Mouse (Mus musculus): ENCODE measurements around the gene Gas2l1.

GRCm38 (mm10) chr11:5011480-5011879 lies 53.6 kb downstream of the Gas2l1 start:
- TF ChIP-seq GATA1 (IDR thresholded peaks at IDR 0.05; ENCODE audit: borderline replicate concordance, low read length) = no peak
- no peak for TF ChIP-seq FLI1 (IDR thresholded peaks at IDR 0.05; ENCODE audit: low read length)

All from megakaryocyte, embryonic 14.5 days (primary cell).